Mouse (Mus musculus): ENCODE results near the gene Ikbip. TPM values are rescaled to one million over a fixed set of nuclear protein-coding genes. Genes with fewer than 3 reads are reported as not detected.
A peak's percentile ranks its signal among the peaks of the same experiment; 100 is the strongest.

Gene Ikbip
- polyA plus RNA-seq, 1 experiment from 2014 or later: 20.9 TPM

- no peak for DNase-seq (ENCODE audit: low spot score)
- Histone ChIP-seq H3K4me3 (no peak overlapping the region), H3K27ac (replicated peaks) (no peak overlapping the region), H3K9me3 (replicated peaks) (no peaks in the 10 kb centered on the region), H3K27me3 (ENCODE audit: low read depth, poor library complexity, severe bottlenecking) (no peaks in the 10 kb centered on the region), H3K4me1 (peaks cover 18% of the 10 kb centered on the region), H3K36me3 (peaks cover 8% of the 10 kb centered on the region)
- 73% methylated on average over 10 of the region's 10 CpGs for WGBS
Measured at GRCm38 (mm10) chr10:91126618-91127355, 44.0 kb downstream of the Ikbip start.

GRCm38 (mm10) chr10:91127395-91127794 is 44.7 kb downstream of the Ikbip start:
- Histone ChIP-seq H3K27ac (replicated peaks) (no peak overlapping the region), H3K4me1 (peaks cover 12% of the 10 kb centered on the region), H3K36me3 (0 out of 2 replicates have a peak, but pooled peaks cover 2% of the 10 kb centered on the region), H3K27me3 (ENCODE audit: low read depth, poor library complexity, severe bottlenecking) (no peaks in the 10 kb centered on the region), H3K9me3 (replicated peaks) (no peaks in the 10 kb centered on the region), H3K4me3 (no peak overlapping the region)
- 80% methylated on average over 2 of the region's 2 CpGs for WGBS
- DNase-seq (ENCODE audit: low spot score): no peak

- H3K27me3 ChIP-seq (ENCODE audit: low read depth, poor library complexity, severe bottlenecking): no peaks in the 10 kb centered on the region
- 85% methylated on average over 1 of the region's 1 CpGs for WGBS
- no peaks in the 10 kb centered on the region for H3K9me3 ChIP-seq (replicated peaks)
- peaks cover 5% of the 10 kb centered on the region; the same call in 1 of the 2 replicates for H3K4me1 ChIP-seq
- H3K27ac ChIP-seq (replicated peaks): no peak overlapping the region
- no peaks in the 10 kb centered on the region for H3K36me3 ChIP-seq
- no peak for DNase-seq (ENCODE audit: low spot score)
- H3K4me3 ChIP-seq: no peak overlapping the region
Measured at GRCm38 (mm10) chr10:91128551-91129160, 45.9 kb downstream of the Ikbip start.

DNA sequence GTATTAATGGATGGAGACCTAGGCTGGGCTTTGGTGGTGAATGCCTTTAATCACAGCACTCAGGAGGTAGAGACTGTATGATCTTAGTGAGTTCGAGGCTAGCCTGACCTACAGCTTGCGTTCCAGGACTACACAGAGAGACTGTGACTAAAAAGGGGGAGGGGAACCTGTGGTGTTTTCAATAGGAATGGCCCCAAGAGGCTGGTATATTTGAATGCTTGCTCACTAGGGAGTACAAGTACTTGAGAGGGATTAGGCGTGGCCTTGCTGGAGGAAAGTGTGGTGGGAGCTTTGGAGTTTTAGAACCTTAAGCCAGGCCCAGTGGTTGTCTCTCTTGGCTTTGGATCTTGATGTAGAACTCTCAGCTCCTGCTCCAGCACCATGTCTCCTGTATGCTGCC is 48.1 kb downstream of the Ikbip start:
- no peak for DNase-seq (ENCODE audit: low spot score)
- Histone ChIP-seq H3K4me1 (no peaks in the 10 kb centered on the region), H3K4me3 (no peak overlapping the region), H3K9me3 (replicated peaks) (no peaks in the 10 kb centered on the region), H3K36me3 (no peaks in the 10 kb centered on the region), H3K27ac (replicated peaks) (no peak overlapping the region), H3K27me3 (ENCODE audit: low read depth, poor library complexity, severe bottlenecking) (no peaks in the 10 kb centered on the region)
- WGBS: 74% methylated on average over 3 of the region's 3 CpGs

GRCm38 (mm10) chr10:91131565-91131964 is 48.8 kb downstream of the Ikbip start:
- WGBS: 88% methylated on average over 1 of the region's 1 CpGs
- Histone ChIP-seq H3K4me3 (no peak overlapping the region), H3K9me3 (replicated peaks) (no peaks in the 10 kb centered on the region), H3K4me1 (no peaks in the 10 kb centered on the region), H3K36me3 (no peaks in the 10 kb centered on the region), H3K27ac (replicated peaks) (no peak overlapping the region), H3K27me3 (ENCODE audit: low read depth, poor library complexity, severe bottlenecking) (no peaks in the 10 kb centered on the region)
- no peak for DNase-seq (ENCODE audit: low spot score)

DNA sequence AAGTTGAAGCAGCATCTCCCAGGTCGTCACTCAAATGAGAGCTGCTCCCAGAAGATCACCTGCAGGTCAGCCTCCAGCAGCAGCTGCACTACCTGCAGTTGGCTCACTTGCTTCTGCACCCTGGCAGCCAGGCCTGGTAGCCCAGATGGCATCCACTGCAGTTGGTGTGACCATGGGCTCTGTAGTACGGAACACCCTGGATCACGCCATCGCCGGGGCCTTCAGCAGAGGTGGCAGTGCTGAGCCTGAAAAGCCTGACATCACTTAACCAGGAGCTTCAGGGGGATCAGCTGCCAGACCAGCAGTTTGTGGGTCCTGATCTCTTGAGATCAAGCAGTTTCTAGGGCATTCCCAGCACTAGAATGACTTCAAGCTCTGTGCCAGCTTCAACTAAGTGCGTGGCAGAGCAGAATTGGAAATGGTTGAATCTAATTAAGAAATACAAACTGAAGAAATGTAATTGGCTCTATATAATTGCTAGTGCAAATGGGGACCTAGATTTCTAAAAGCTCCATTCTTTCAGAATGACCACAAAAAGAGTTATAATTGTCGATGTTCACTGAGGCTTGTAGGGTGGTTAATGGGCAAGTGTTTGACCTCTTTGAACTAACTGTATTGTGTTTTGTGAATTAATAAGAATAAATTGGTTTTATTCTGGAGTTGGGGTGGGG is 52.7 kb downstream of the Ikbip start:
- 91% methylated on average over 7 of the region's 7 CpGs for WGBS
- Histone ChIP-seq H3K27me3 (ENCODE audit: low read depth, poor library complexity, severe bottlenecking) (no peaks in the 10 kb centered on the region), H3K36me3 (no peaks in the 10 kb centered on the region), H3K27ac (replicated peaks) (no peak overlapping the region), H3K4me1 (no peaks in the 10 kb centered on the region), H3K9me3 (replicated peaks) (no peaks in the 10 kb centered on the region), H3K4me3 (no peak overlapping the region)
- DNase-seq (ENCODE audit: low spot score): no peak

DNA sequence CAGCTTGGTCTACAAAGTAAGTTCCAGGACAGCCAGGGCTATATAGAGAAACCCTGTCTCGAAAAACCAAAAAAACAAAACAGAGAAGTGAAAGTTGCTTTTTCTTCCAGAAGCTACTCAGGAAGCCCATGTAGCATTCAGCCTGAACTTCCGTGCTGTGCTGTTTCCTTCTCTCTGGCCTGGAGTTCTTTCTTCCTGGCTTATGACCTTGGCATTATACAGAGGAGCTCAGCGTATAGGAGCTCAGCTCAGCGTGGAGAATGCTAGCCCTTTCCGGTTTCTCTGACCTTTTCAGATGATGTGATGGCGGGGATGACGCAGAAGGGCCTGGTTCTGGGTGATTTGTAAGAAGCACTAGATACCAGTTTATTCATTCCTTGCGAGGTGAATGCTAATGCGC is 54.7 kb downstream of the Ikbip start:
- Histone ChIP-seq H3K9me3 (replicated peaks) (no peaks in the 10 kb centered on the region), H3K27me3 (ENCODE audit: low read depth, poor library complexity, severe bottlenecking) (no peaks in the 10 kb centered on the region), H3K36me3 (no peaks in the 10 kb centered on the region), H3K4me1 (no peaks in the 10 kb centered on the region), H3K27ac (replicated peaks) (no peak overlapping the region), H3K4me3 (no peak overlapping the region)
- WGBS: 82% methylated on average over 9 of the region's 9 CpGs
- no peak for DNase-seq (ENCODE audit: low spot score)

- H3K36me3 ChIP-seq: no peaks in the 10 kb centered on the region
- no peak for DNase-seq (ENCODE audit: low spot score)
- H3K27me3 ChIP-seq (ENCODE audit: low read depth, poor library complexity, severe bottlenecking): no peaks in the 10 kb centered on the region
- 87% methylated on average over 3 of the region's 3 CpGs for WGBS
- H3K9me3 ChIP-seq (replicated peaks): no peaks in the 10 kb centered on the region
- H3K27ac ChIP-seq (replicated peaks): no peak overlapping the region
- no peak overlapping the region for H3K4me3 ChIP-seq
- no peaks in the 10 kb centered on the region for H3K4me1 ChIP-seq
Measured at GRCm38 (mm10) chr10:91138317-91138716, 55.6 kb downstream of the Ikbip start.

DNA sequence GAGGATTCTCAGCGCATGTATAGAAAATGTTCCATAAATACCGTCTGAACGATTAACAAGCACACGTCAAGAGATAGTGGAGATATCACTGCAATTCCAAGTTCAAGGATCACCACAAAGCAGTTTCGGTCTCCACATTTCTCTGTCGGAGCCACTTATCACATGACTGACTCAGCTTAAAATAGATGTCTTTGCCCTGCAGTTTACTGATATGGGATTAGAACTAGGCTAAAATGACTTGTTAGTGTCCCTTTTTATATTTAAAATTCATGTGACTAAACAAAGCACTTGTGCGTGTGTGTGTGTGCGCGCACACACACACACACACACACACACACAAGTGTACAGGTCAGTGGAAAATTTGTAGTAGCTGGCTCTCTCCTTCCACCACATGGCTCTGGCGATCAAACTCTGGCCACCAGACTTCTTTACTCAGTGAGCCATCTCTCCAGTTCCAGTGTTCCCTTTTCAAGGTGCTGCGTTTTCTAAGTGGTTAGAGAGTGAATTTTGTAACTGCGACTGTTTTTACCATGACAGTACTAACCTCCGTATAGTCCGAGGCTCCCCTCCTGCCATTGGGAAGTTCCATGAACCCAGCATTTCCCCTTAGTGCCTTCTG is 56.5 kb downstream of the Ikbip start:
- H3K36me3 ChIP-seq: peaks cover 3% of the 10 kb centered on the region
- WGBS: 93% methylated on average over 14 of the region's 14 CpGs
- H3K4me1 ChIP-seq: no peaks in the 10 kb centered on the region
- no peaks in the 10 kb centered on the region for H3K9me3 ChIP-seq (replicated peaks)
- no peak for DNase-seq (ENCODE audit: low spot score)
- H3K27ac ChIP-seq (replicated peaks): no peak overlapping the region
- H3K27me3 ChIP-seq (ENCODE audit: low read depth, poor library complexity, severe bottlenecking): no peaks in the 10 kb centered on the region
- no peak overlapping the region for H3K4me3 ChIP-seq

DNA sequence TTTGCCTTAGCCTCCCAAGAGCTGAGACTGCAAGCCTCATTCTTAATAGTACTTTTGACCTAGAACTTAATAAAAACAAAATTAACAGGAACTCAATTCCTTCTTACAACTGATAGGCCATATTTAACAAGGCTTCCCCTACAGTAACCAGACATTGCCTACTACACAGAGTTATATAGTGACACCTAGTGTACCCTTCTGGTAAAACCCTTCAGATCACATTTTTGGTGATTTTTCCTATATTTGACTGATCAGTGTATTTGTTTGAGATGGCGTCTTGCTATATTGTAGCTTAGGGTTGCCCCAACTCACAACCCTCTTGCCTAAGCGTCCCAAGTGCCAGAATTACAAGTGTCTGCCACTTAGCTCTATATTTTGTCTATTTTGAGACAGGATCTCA is 58.8 kb downstream of the Ikbip start:
- Histone ChIP-seq H3K4me1 (no peaks in the 10 kb centered on the region), H3K36me3 (peaks cover 23% of the 10 kb centered on the region), H3K9me3 (replicated peaks) (no peaks in the 10 kb centered on the region), H3K4me3 (no peak overlapping the region), H3K27ac (replicated peaks) (no peak overlapping the region), H3K27me3 (ENCODE audit: low read depth, poor library complexity, severe bottlenecking) (no peaks in the 10 kb centered on the region)
- WGBS: 54% methylated on average over 2 of the region's 2 CpGs
- DNase-seq (ENCODE audit: low spot score): no peak

DNA sequence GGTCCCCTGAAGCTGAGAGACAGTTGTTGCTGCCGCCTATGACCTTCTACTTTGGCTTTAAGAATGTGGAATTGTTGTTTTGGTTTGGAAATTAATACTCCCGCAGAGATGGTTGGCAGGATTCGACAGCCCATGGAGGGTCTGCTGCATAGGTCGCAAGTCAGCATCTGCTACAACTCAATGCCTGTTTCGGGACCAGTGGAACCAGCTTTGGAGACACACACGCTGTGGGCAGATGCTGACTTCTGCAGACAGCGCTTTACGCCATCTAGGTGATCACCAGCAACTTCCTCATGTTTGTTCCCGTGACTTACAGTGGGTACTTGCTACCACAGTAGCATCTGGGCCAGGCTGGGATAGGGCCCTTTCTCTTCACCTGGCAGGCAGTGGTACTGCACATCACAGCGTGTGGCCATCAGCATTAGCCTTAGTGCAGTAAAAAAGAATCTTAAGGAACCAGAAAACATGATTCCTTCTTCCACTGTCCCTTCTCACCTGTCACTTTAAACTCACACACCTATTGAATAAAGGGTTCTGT is 60.0 kb downstream of the Ikbip start:
- Histone ChIP-seq H3K4me1 (no peaks in the 10 kb centered on the region), H3K36me3 (peaks cover 34% of the 10 kb centered on the region), H3K9me3 (replicated peaks) (no peaks in the 10 kb centered on the region), H3K27me3 (ENCODE audit: low read depth, poor library complexity, severe bottlenecking) (no peaks in the 10 kb centered on the region), H3K27ac (replicated peaks) (no peak overlapping the region), H3K4me3 (no peak overlapping the region)
- DNase-seq (ENCODE audit: low spot score): peak; percentile 15
- WGBS: 75% methylated on average over 10 of the region's 10 CpGs

DNA sequence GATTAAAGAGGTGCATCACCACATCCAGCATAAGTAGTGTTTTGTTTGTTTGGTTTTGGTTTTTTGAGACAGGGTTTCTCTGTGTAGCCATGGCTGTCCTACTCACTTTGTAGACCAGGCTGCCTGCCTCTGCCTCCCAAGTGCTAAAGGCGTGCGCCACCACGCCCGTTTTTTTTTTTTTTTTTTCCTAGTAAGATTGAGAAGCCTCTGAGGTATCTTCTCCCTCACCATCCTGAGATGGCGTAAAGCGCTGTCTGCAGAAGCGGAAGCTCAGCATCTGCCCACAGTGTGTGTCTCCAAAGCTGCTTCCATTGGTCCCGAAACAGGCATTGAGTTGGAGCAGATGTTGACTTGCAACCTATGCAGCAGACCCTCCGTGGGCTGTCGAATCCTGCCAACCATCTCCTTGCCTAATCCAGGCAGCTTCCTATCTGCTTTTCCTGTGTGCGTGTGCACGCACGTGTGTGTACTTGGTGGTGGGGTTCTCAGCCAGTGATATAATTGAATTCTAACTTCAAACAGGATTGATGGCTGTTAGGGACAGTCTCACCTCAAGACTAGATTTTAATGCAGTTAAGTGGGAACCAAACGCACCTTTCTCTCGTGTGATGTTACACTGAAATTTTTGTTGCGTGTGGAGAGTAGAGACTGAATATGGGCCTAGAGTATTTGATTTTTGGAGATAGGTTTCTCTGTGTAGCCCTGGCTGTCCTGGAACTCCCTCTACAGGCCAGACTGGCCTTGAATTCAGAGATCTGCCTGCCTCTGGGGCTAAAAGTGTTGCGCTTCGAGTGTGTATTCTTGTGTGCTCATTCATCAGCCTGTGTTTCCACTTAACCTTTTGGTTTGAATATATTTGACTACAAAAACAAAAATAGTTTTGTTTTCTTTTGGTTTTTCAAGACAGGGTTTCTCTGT is 60.8 kb downstream of the Ikbip start:
- no peaks in the 10 kb centered on the region for H3K27me3 ChIP-seq (ENCODE audit: low read depth, poor library complexity, severe bottlenecking)
- no peak overlapping the region for H3K4me3 ChIP-seq
- no peaks in the 10 kb centered on the region for H3K9me3 ChIP-seq (replicated peaks)
- no peak overlapping the region for H3K27ac ChIP-seq (replicated peaks)
- DNase-seq (ENCODE audit: low spot score): no peak
- WGBS: 81% methylated on average over 18 of the region's 18 CpGs
- peaks cover 43% of the 10 kb centered on the region for H3K36me3 ChIP-seq
- H3K4me1 ChIP-seq: no peaks in the 10 kb centered on the region

Measured in midbrain, embryonic 10.5 days (tissue).